Mouse (Mus musculus) spleen, postnatal 10 days (tissue): ENCODE data around the gene Tomm70a.
A peak's percentile ranks its signal among the peaks of the same experiment; 100 is the strongest.
"Not testable (repeated sequence)": the region's sequence is repeated elsewhere in the genome, so short reads cannot be mapped to it uniquely, and the experiment has no call there.

ENCODE experiments used
- DNase-seq, 2 experiments: peaks; one replicate each; pipeline ENCODE4 v3.0.0; 2021 to 2022; ENCODE audit warnings: low spot score in 2 of 2

The Tomm70a gene

DNA sequence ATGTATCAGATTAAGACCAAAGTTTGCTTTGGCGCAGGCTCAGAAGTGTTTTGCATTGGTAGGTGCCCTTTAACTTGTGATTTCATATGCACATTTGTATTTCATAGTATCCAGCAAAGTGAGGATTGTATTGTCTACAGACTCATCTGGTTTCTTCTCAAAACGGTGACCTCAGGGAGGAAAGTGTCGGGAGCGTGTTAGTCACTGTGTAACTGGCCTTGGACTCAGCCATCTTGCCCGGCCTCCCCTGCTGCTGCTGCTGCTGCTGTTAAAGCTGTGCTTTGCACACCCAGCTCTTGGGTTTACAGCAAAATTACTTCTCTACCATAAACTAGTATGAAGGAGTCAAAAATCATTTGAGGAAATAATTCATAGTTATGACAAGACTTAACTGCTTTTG lies 23.2 kb downstream of the Tomm70a start:
- no peak for DNase-seq

DNA sequence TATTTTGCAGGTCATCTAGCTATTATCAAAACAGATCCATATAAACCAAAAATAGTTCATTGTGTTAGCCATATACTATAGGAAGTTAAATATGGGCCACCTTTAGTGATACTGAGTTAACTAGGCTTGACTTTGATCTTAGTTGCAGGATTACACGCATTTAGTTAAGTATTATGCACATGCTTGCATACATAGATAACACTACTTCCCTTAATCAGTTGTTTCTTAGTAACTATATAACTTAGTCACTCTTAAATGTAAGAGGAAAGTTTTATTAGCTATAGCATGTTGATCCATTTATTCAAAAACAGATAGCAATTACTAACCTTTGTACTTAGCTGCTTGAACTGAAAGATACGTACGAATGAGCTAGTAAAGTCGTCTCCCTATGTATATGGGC lies 29.9 kb downstream of the Tomm70a start:
- DNase-seq: no peak

DNA sequence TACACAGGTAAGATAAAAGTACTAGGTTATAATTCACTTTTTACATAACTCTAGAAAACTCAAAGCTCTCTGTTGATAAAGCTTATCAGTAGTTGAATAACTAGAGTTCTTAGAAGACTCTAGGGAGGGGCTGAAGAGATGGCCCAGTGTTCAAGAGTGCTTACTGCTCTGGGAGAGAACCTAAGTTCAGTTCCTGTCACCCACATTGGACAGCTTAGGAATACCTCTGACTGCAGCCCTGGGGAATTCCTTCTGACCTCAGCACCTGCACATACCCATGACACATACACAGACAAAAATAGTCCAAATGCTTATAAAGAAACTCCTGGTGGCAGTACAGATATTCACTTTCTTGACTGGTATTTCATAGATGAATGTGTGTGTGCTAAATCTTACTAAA lies 34.4 kb downstream of the Tomm70a start:
- DNase-seq: no peak

DNA sequence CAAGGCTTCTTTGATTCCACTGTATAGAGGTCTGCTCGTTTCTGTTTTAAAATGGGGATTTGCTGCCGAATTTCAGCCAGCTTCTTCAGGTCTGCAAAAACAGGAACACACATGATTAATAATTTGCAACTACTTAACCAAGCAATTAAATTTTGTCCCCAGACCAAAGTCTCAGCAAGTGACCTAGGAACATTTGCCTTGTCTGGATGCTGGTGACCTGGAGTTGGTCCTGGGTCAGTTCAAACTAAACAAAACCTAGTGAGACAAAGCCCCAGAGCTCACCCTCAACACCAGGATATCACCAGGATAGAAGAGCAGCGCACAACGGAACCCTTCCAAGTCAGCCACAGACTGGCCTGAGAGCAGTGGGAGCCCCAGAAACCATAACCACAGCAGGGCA lies 35.6 kb downstream of the Tomm70a start:
- DNase-seq: no peak

DNA sequence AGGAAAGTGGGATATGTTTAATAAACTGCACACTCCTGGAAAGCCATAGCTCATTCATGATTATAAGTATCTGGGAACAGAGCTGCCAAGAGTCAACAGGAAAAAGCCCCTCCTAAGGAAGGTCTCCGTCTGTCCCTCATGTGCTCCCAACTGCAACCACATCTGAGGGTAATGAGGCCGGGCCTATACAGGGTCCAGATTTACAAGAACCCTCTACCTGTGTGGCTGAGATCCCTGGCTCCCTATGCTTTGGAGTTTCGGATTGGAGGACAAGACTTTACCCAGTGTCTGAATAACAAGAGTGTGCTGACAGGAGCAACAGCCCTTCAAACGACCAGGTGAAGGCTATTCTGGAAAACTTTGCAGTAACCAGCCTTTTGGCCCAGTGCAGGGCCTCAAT lies 36.2 kb downstream of the Tomm70a start:
- no peak for DNase-seq

DNA sequence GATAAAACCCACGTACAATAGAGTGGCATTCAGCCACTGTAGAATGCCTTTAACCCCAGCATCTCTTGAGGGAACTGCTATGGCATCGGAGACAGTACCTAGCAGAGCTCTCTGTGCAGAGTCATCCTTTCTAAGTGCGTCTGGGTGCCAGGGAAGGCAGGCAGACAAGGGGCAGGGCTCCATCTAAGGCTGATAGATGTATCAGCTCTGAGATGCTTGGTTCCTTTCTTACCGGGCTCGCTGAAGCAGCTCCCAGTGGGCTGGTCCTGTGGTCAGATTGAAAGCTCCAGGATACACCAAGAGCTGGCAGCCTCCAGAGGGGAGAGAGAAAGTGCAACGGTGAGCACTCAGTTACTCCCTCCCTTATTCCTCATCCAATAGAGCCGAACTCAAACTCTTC lies 38.3 kb downstream of the Tomm70a start:
- DNase-seq: no peak

DNA sequence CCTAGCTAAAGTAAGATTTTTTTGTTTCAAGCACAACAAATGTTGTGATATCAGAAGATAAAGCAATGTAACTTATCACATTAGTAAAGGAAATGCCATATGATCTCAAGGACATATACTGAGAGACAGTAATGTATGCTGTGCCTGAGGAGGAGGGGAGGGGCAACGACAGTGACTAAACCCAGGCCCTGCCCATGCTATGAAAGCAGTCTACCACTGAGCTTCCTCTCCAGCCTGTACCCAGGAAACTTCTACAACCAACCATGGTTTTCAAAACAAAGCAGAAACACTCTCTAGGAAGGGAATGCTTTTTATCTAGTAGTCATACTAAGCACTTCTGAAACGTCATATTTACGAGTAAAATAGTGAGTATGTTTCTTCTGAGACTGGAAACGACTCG lies 41.3 kb downstream of the Tomm70a start:
- DNase-seq: no peak

DNA sequence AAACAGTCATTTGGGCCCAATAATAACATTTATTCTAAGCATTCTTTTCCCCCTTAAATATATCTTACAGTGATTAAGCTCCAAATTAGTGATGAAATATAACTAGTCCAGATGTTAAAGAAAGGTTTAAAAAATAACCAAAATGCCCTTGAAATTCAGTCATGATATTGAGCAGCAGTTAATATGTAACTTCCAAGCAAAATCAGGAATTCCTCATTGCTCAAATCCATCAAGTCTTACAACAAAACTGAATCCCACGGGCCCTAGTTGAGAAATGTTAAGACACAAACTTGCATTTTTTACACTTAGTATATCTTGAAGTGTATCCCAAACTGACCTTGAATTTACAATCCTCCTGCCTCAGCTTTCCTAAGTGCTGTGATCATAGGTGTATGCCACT lies 42.2 kb downstream of the Tomm70a start:
- no peak for DNase-seq

DNA sequence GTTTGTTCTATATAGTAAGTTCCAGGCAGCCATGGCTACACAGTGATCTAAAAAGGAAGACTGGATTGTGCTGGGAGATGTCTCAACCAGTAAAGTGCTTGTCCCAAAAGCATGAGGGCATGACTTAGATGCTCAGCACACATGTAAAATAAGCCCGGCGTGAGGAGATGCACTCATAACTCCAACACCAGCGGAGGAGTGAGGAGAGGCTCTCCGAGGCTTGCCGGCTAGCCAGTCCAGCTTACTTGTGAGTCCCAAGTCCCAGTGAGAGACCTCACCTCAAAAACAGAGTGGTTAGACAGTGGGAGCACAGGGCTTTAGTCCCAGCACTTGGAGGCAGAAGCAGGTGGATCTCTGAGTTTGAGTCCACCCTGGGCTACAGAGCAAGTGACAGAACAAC lies 43.7 kb downstream of the Tomm70a start:
- DNase-seq: no peak

DNA sequence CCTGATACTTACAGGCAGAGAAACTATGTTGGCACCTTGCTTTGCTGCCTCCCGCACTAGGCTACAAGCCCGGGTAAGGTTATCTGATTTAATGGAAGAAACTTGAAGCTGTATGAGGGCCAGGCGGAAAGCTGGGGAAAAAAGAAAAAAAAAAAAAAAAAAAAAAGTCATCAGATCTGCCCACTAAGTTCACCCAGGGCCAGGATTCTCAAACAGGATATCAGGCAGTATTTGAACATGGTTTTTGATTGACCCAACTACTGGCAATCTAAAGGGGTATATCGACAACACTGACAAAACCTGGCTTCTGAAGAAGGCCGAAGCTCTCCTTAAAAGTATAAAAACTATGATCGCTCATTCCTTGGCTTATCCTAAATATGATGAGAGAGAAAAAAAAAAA lies 44.6 kb downstream of the Tomm70a start:
- DNase-seq: no peak

DNA sequence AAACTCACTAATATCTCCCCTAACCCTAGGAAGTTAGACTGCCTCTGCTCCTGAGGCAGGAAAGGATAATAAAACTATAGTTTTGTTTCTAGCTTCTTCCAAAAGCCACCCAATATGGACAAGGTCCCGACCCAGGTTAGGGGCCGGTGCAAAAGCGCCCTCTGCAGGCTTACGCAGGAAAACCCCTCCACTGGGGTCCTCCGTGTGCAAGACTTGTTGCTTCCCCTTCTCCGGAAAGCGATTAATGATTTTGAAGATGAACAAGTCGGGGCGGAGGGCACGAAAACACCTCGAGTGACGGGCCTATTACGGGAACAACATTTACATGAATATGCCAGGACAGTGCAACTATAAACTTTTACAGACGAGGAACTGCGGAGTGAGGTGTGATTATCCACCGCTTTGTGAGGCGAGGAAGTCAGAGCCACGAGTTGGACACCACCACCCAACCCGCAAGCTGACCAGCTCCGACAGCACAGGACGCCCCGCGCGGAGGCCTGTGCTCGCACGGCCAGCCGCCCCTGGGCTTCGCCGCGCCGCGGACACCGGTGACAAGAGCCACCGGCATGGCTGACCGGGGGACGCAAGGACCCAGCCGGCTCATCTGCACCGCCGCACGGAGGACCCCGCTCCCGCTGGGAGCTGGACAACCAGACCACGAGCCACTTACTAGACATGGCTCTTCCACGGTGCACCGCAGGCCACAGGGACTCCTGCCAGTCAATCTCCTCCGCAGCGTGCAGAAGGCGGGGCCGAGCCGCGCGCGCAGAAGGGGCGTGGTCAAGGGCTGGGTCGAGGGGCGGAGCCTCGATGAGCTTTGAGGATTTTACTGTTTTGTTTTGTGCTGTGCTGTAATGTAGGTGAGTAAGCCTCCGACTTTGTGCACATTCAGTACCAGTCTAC lies 45.4 kb downstream of the Tomm70a start, which contains the start of gene Nit2:
TSS of gene Nit2 (minus strand) at position 731 of the 903 bp plus-strand sequence.
- peak; percentile 95 to 97 for DNase-seq

DNA sequence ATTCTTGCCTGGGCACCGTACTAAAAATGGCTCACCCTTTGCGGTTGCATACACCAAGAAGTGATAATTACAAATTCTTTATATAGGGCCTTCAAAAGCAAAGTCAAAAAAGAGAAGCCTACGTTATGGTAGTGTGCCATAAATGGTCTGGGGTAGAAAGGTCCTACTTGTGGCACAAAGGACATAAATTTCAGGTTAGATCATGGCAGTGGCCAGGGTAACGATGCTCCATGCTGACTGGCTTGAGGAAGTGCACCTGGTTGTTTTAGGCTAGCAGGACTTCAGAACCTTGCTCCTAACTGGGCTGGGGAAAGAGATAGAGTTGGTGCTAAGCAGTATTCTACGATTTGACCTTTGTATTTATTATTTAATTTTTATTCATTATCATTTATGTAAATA lies 46.0 kb downstream of the Tomm70a start:
- no peak for DNase-seq

DNA sequence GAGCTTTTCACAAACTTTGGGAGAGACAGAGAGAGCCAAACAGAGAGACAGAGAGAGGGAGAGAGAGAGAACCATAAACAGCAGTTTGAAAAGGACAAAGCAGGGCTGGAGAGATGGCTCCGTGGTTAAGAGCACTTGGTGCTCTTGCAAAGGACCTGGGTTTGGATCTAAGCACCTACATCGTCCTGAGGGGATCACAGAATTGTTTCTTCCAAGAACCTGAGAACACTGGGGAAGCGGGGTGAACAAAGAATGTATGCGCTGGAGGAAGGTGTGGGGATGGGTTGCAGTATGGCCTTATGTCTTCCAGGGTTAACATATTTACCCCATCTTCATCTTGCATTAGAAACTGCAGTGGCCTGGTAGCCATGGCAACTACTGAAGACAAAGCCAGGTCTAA lies 46.7 kb downstream of the Tomm70a start:
- DNase-seq: no peak

DNA sequence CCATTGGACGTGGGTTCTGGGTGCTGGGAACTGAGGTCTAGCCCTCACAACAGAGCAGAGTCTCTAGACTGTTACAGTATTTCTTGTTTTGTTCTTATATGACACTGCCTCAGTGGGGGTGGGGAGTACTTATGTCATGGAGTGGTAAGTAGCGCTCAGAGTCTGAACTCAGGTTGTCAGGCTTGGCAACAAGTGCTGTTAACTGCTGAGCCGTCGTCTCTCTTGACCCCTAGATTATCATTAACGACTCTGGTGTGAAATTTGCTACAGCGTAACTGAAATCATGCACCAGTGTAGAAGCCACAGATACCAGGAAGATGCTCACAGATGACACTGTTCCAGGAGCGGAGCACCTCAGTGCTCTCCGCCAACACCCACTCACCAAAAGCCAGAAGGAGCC lies 49.7 kb downstream of the Tomm70a start:
- DNase-seq: no peak

DNA sequence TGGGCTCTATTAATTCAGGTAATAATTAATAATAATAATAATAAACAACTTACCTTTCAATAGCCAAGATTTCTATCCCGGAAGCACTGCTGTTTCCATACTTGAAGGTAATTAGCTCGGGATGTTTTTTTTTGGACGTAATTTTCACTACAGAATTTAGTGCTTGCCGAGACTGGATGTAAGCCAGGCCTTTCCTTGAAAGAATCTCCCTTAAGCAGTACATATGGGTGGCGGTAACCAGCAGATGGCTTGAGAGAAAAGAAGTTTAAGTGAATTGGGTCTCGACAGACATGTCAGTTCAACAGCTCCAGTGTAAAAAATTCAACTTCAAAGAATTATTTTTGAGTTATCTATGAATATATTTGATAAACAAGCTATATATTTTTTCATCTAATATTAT lies 50.1 kb downstream of the Tomm70a start:
- no peak for DNase-seq

DNA sequence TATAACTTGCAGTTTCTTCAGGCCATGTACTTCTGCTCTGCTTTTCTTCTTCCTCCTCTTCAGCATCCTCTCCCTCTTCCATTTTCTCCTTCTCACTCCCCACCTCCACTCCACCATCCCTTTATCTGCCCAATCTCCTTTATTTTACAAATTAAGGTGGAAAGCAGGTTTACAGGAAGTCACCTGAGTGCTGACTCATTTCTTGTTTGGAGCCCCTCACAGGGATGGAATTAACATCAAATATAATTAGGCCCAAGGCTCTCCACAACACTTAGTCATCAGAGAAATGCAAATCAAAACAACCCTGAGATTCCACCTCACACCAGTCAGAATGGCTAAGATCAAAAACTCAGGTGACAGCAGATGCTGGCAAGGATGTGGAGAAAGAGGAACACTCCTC lies 53.0 kb downstream of the Tomm70a start:
- not testable (repeated sequence) for DNase-seq

DNA sequence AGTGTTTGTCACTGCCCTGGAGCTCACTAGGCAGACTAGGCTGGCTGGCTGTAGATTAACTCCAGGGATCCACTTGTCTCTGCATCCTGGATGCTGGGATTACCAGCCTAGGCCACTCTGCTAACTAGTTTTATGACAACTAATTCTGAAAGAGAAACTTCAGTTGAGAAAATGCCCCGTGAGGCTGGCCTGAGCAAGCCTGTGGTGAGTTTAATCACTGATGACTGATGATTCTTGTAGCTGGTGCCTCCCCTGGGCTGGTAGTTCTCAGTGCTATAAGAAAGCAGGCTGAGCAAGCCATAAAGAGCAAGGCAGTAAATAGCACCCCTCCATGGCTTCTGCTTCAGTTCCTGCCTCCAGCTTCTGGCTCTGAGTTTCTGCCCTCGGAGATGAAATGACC lies 54.2 kb downstream of the Tomm70a start:
- no peak for DNase-seq

DNA sequence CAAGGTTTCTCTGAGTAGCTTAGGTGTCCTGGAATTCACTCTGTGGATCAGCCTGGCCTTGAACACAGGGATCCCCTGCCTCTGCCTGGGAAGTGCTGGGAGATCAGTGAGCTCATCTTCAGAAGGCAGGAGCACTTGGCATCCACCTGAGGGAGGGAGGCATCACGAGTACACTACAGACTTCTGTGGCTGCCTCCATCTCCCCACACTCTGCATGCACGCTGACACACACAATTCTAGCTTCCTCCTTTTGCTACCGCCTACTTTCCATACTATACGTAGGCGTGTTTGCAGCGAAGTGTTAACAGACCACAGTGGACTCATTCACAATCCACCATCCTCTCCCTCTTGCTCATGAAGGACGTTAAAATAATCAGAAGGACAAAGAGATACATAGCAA lies 54.8 kb downstream of the Tomm70a start:
- DNase-seq: no peak

DNA sequence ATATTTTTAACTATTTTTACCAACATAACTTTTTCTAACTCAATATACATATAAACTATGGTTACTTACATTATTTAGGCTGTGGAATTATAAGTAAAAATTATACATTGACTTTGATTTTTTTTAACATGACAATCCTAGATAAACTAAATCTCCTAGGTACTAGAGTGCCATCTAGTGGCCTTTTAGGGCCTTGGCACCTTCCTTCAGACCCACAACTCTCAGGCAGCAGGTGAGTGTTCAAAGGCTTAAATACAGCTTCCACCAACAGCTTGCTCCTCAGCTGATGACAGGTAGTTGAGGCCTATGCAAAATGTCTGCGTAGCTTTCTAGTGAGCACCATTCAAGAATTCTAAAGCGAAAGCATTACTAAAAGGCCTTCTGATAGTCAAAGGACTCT lies 55.8 kb downstream of the Tomm70a start:
- DNase-seq: peak in 1 of 2 experiments; percentile 36

DNA sequence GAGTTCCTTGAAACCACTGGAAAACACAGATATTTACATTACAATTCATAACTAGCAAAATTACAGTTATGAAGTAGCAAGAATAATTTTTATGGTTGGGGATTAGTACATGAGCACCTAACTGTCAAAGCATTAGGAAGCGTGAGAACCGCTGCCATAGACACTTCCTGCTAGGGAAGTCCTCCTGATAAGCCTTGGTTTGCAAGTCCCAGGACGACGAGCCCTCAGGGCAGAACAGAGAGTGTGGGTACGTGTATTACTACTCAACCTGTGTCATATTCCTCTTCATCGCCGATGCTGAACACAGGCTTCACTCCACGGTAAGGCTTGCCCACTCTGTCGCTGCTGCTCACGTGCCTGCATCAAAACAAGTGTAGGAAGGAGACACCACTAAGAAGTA lies 56.2 kb downstream of the Tomm70a start:
- no peak for DNase-seq

DNA sequence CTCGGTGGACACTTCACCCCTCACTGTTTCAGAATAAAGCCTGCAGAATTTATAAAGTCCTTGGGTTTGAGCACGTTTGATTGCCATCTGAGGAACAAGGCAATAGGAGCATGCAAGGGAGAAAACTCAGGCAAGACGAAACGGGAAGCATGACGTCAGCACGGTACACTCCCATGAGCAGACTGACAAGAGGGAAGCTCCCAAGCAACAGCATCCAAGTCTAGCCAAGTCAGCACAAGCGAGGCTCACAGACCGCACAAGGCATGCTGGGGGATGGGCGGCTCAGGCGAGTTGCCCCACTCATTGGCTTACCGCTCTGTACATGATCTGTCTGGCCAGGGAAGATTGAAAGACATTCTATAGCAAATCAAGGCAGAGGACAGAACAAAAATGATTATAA lies 59.7 kb downstream of the Tomm70a start:
- no peak for DNase-seq

DNA sequence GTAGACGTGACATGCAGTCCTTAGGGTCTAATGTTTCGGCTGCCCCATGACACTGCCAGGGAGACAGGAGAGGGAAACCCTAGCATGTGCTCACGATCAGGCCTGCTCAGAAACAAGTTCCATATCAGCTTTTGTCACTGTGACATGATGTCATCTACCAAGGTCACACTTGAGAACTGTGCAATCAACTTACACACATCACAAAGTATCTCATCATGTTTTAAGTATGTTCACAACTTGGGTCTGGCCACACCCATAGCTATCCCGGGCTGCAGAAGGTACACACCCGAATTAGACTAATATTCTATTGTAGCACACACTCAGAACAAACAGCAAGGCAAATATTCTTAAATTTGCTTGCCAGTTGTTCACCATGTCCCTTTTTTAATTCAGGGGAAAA lies 60.5 kb downstream of the Tomm70a start:
- no peak for DNase-seq

DNA sequence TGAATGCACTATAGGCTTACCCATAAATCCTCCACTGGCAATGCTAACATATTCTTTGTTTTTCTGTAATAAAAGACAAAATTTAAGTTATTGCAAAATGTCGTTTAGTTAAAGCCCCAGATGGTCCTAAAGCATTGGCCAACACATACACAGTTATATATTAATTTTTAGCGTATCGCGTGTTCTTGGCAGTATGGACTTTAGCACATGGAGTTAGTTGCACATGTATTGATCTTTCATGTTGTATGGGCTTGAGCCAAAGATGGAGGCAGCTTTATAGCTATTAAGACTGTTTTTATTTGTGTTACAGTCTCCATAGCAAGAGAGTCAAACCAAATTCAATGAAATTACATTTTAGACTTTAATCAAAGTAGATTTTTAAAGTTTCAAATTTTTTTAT lies 65.1 kb downstream of the Tomm70a start:
- no peak for DNase-seq

DNA sequence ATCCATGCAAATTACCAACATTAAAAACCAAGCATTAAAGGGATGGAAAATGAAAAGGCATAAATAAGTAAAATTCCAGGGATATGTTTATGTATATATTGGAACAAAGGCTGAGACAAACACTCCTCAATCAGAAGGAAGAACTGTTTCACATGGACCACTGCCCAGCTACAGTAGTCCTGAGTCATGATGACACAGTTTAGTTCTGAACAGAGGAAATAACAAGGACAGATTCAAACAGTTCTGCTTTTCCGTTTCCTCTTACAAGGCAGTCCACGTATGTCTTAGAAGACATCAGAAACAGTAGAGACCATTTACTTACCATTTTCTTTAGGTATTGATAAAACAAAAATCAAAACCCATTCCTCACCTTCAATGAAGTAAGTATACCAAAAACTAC lies 68.0 kb downstream of the Tomm70a start:
- no peak for DNase-seq
